Mouse (Mus musculus) forebrain, embryonic 13.5 days (tissue): ENCODE measurements around the gene Scap. TPM values are rescaled to one million over a fixed set of nuclear protein-coding genes. Genes with fewer than 3 reads are reported as not detected.
"Not testable (repeated sequence)": the region's sequence is repeated elsewhere in the genome, so short reads cannot be mapped to it uniquely, and the experiment has no call there.

Experiments
- ATAC-seq: fragments of 200-750 bp; cut with Nextera tagmentation; 2 replicates; pipeline ENCODE4 v1.8.0; 2017
- H3K27ac ChIP-seq: fragments of 300-500 bp; sonication (generic); 2 replicates; pipeline ENCODE4 v1.5.1; 2015; ENCODE audit warnings: inconsistent platforms, mild to moderate bottlenecking, moderate library complexity
- H3K27me3 ChIP-seq: fragments of 300-500 bp; sonication (generic); 2 replicates; pipeline ENCODE4 v1.6.1; 2015; ENCODE audit warnings: mild to moderate bottlenecking, inconsistent platforms
- H3K36me3 ChIP-seq: fragments of 300-500 bp; sonication (generic); 2 replicates; pipeline ENCODE4 v1.6.1; 2015; ENCODE audit warnings: mild to moderate bottlenecking, inconsistent platforms; ENCODE audit not compliant: poor library complexity, severe bottlenecking
- H3K4me1 ChIP-seq: fragments of 300-500 bp; sonication (generic); 2 replicates; pipeline ENCODE4 v1.6.1; 2015; ENCODE audit warnings: inconsistent platforms
- H3K4me2 ChIP-seq: fragments of 300-500 bp; sonication (generic); 2 replicates; pipeline ENCODE4 v1.6.1; 2015; ENCODE audit warnings: inconsistent platforms, mild to moderate bottlenecking, moderate library complexity
- H3K4me3 ChIP-seq: fragments of 300-500 bp; sonication (generic); 2 replicates; pipeline ENCODE4 v1.5.1; 2015; ENCODE audit warnings: mild to moderate bottlenecking, inconsistent platforms
- H3K9ac ChIP-seq: fragments of 300-500 bp; sonication (generic); 2 replicates; pipeline ENCODE4 v1.6.1; 2015; ENCODE audit warnings: mild to moderate bottlenecking, inconsistent platforms
- H3K9me3 ChIP-seq: fragments of 300-500 bp; sonication (generic); replicated peaks from 2 replicates; pipeline ENCODE4 v1.6.1; 2016; ENCODE audit warnings: inconsistent platforms
- WGBS: fragments of 180-500 bp; shearing (Covaris S2); methylation state at CpG from one replicate; pipeline ENCODE4 v1.1.7; 2015; 5-methylcytosine and 5-hydroxymethylcytosine counted together
- polyA plus RNA-seq: library from polyadenylated mRNA; unstranded; fragments of >200 nt; fragmentation: Nextera tagmentation; extraction: Ambion mirVana; gene quantifications from 2 replicates; pipeline ENCODE4 v1.2.1, GENCODE M21; 2015

Scap gene
- polyA plus RNA-seq, 1 experiment from 2014 or later, result 34.8 TPM

GRCm38 (mm10) chr9:110366746-110367145 lies 33.7 kb downstream of the Scap start:
- H3K27me3 ChIP-seq, result no peaks in the 10 kb centered on the region
- no peak overlapping the region for H3K4me2 ChIP-seq
- H3K9me3 ChIP-seq, result no peaks in the 10 kb centered on the region
- no peak overlapping the region for H3K27ac ChIP-seq
- peaks cover 45% of the 10 kb centered on the region for H3K36me3 ChIP-seq
- WGBS, result 90% methylated on average over 5 of the region's 5 CpGs
- H3K4me3 ChIP-seq, result no peak overlapping the region
- peaks cover 2% of the 10 kb centered on the region; the same call in 1 of the 2 replicates for H3K4me1 ChIP-seq
- no peak for ATAC-seq
- no peak overlapping the region for H3K9ac ChIP-seq

GRCm38 (mm10) chr9:110369860-110370259 lies 36.8 kb downstream of the Scap start:
- no peak overlapping the region for H3K4me2 ChIP-seq
- ATAC-seq, result no peak
- peaks cover 2% of the 10 kb centered on the region; the same call in 1 of the 2 replicates for H3K4me1 ChIP-seq
- WGBS, result 90% methylated on average over 3 of the region's 3 CpGs
- H3K9ac ChIP-seq, result no peak overlapping the region
- H3K9me3 ChIP-seq, result no peaks in the 10 kb centered on the region
- H3K36me3 ChIP-seq, result peaks cover 48% of the 10 kb centered on the region
- H3K27me3 ChIP-seq, result no peaks in the 10 kb centered on the region
- no peak overlapping the region for H3K4me3 ChIP-seq
- H3K27ac ChIP-seq, result no peak overlapping the region

GRCm38 (mm10) chr9:110373871-110374270 lies 40.8 kb downstream of the Scap start:
- Histone ChIP-seq H3K27ac (no peak overlapping the region), H3K27me3 (no peaks in the 10 kb centered on the region), H3K9ac (no peak overlapping the region), H3K4me3 (no peak overlapping the region), H3K36me3 (peaks cover 70% of the 10 kb centered on the region), H3K4me1 (no peaks in the 10 kb centered on the region), H3K9me3 (no peaks in the 10 kb centered on the region), H3K4me2 (no peak overlapping the region)
- ATAC-seq, result no peak
- 95% methylated on average over 13 of the region's 13 CpGs for WGBS

- no peak overlapping the region for H3K27ac ChIP-seq
- H3K4me3 ChIP-seq, result no peak overlapping the region
- WGBS, result 97% methylated on average over 3 of the region's 3 CpGs
- H3K27me3 ChIP-seq, result no peaks in the 10 kb centered on the region
- ATAC-seq, result no peak
- peaks cover 80% of the 10 kb centered on the region for H3K36me3 ChIP-seq
- H3K9me3 ChIP-seq, result no peaks in the 10 kb centered on the region
- no peaks in the 10 kb centered on the region for H3K4me1 ChIP-seq
- H3K9ac ChIP-seq, result no peak overlapping the region
- H3K4me2 ChIP-seq, result no peak overlapping the region
Observed at GRCm38 (mm10) chr9:110375668-110376067, 42.6 kb downstream of the Scap start.

GRCm38 (mm10) chr9:110377655-110378054 lies 44.6 kb downstream of the Scap start:
- H3K4me3 ChIP-seq, H3K9me3 ChIP-seq, H3K9ac ChIP-seq, H3K27ac ChIP-seq, ATAC-seq, H3K27me3 ChIP-seq, H3K4me1 ChIP-seq, H3K4me2 ChIP-seq: not testable (repeated sequence)
- 88% methylated on average over 15 of the region's 15 CpGs for WGBS
- peaks cover 92% of the 10 kb centered on the region for H3K36me3 ChIP-seq

GRCm38 (mm10) chr9:110379361-110379760 lies 46.3 kb downstream of the Scap start:
- H3K4me2 ChIP-seq, result no peak overlapping the region
- H3K9ac ChIP-seq, result no peak overlapping the region
- no peaks in the 10 kb centered on the region for H3K9me3 ChIP-seq
- no peak overlapping the region for H3K27ac ChIP-seq
- no peak overlapping the region for H3K4me3 ChIP-seq
- no peaks in the 10 kb centered on the region for H3K27me3 ChIP-seq
- H3K36me3 ChIP-seq, result peaks cover 92% of the 10 kb centered on the region
- no peaks in the 10 kb centered on the region for H3K4me1 ChIP-seq
- no peak for ATAC-seq
- WGBS, result 96% methylated on average over 8 of the region's 8 CpGs

GRCm38 (mm10) chr9:110380662-110381061 lies 47.6 kb downstream of the Scap start:
- Histone ChIP-seq H3K27me3 (no peaks in the 10 kb centered on the region), H3K9ac (no peak overlapping the region), H3K27ac (no peak overlapping the region), H3K36me3 (peaks cover 96% of the 10 kb centered on the region), H3K4me3 (no peak overlapping the region), H3K4me2 (no peak overlapping the region), H3K4me1 (no peaks in the 10 kb centered on the region), H3K9me3 (no peaks in the 10 kb centered on the region)
- ATAC-seq, result 0 out of 2 replicates have a peak, but pooled peaks have one; percentile 6
- WGBS, result 44% methylated on average over 21 of the region's 21 CpGs

GRCm38 (mm10) chr9:110381292-110381691 lies 48.2 kb downstream of the Scap start:
- no peak overlapping the region for H3K4me3 ChIP-seq
- ATAC-seq, result peak; percentile 1; the same call in 1 of the 2 replicates
- WGBS, result 86% methylated on average over 12 of the region's 12 CpGs
- H3K4me2 ChIP-seq, result no peak overlapping the region
- H3K9me3 ChIP-seq, result no peaks in the 10 kb centered on the region
- no peak overlapping the region for H3K27ac ChIP-seq
- no peak overlapping the region for H3K9ac ChIP-seq
- H3K4me1 ChIP-seq, result no peaks in the 10 kb centered on the region
- H3K27me3 ChIP-seq, result no peaks in the 10 kb centered on the region
- H3K36me3 ChIP-seq, result peaks cover 96% of the 10 kb centered on the region

- 85% methylated on average over 7 of the region's 7 CpGs for WGBS
- Histone ChIP-seq H3K27ac (no peak overlapping the region), H3K36me3 (peaks cover 98% of the 10 kb centered on the region), H3K9ac (no peak overlapping the region), H3K4me3 (no peak overlapping the region), H3K27me3 (no peaks in the 10 kb centered on the region), H3K4me1 (no peaks in the 10 kb centered on the region), H3K4me2 (no peak overlapping the region), H3K9me3 (no peaks in the 10 kb centered on the region)
- no peak for ATAC-seq
Observed at GRCm38 (mm10) chr9:110384369-110384929, 51.4 kb downstream of the Scap start.

- Histone ChIP-seq H3K36me3 (peaks cover 100% of the 10 kb centered on the region), H3K4me2 (no peak overlapping the region), H3K9ac (no peak overlapping the region), H3K4me1 (no peaks in the 10 kb centered on the region), H3K27ac (no peak overlapping the region), H3K27me3 (no peaks in the 10 kb centered on the region), H3K9me3 (no peaks in the 10 kb centered on the region), H3K4me3 (no peak overlapping the region)
- ATAC-seq, result no peak
- WGBS, result 91% methylated on average over 7 of the region's 7 CpGs
Observed at GRCm38 (mm10) chr9:110388011-110388410, 54.9 kb downstream of the Scap start.

- peaks cover 97% of the 10 kb centered on the region for H3K36me3 ChIP-seq
- no peak overlapping the region for H3K4me3 ChIP-seq
- 95% methylated on average over 3 of the region's 3 CpGs for WGBS
- no peaks in the 10 kb centered on the region for H3K9me3 ChIP-seq
- H3K9ac ChIP-seq, result no peak overlapping the region
- H3K4me2 ChIP-seq, result no peak overlapping the region
- no peaks in the 10 kb centered on the region for H3K27me3 ChIP-seq
- H3K4me1 ChIP-seq, result no peaks in the 10 kb centered on the region
- ATAC-seq, result no peak
- no peak overlapping the region for H3K27ac ChIP-seq
Observed at GRCm38 (mm10) chr9:110390843-110391242, 57.8 kb downstream of the Scap start.

- Histone ChIP-seq H3K27me3 (no peaks in the 10 kb centered on the region), H3K4me3 (no peak overlapping the region), H3K9me3 (no peaks in the 10 kb centered on the region), H3K4me1 (no peaks in the 10 kb centered on the region), H3K4me2 (no peak overlapping the region), H3K9ac (no peak overlapping the region), H3K27ac (no peak overlapping the region), H3K36me3 (peaks cover 90% of the 10 kb centered on the region)
- no peak for ATAC-seq
- WGBS, result 88% methylated on average over 4 of the region's 4 CpGs
Observed at GRCm38 (mm10) chr9:110393295-110393694, 60.2 kb downstream of the Scap start.

- ATAC-seq, result no peak
- Histone ChIP-seq H3K4me1 (no peaks in the 10 kb centered on the region), H3K9ac (no peak overlapping the region), H3K27ac (no peak overlapping the region), H3K27me3 (no peaks in the 10 kb centered on the region), H3K4me3 (no peak overlapping the region), H3K4me2 (no peak overlapping the region), H3K9me3 (no peaks in the 10 kb centered on the region), H3K36me3 (peaks cover 25% of the 10 kb centered on the region)
- 90% methylated on average over 5 of the region's 5 CpGs for WGBS
Observed at GRCm38 (mm10) chr9:110400650-110401049, 67.6 kb downstream of the Scap start.
